Mouse (Mus musculus): ENCODE results near the gene Adh1. TPM values are rescaled to one million over a fixed set of nuclear protein-coding genes. Genes with fewer than 3 reads are reported as not detected.

The Adh1 gene
- polyA plus RNA-seq (2015; fragmentation: Nextera tagmentation; extraction: Ambion mirVana) = 14.0 and 91.8 TPM in 2 replicates

GRCm38 (mm10) chr3:138260721-138261669 lies at the start of gene Adh1:
Gene Adh1, plus strand, starts transcription at chr3:138260991.
- Histone ChIP-seq H3K36me3 (ENCODE audit: control insufficient read depth, insufficient read depth) (no peaks in the 10 kb centered on the region), H3K4me2 (ENCODE audit: low read depth, low read length) (no peak within 1 kb of the TSS)

DNA sequence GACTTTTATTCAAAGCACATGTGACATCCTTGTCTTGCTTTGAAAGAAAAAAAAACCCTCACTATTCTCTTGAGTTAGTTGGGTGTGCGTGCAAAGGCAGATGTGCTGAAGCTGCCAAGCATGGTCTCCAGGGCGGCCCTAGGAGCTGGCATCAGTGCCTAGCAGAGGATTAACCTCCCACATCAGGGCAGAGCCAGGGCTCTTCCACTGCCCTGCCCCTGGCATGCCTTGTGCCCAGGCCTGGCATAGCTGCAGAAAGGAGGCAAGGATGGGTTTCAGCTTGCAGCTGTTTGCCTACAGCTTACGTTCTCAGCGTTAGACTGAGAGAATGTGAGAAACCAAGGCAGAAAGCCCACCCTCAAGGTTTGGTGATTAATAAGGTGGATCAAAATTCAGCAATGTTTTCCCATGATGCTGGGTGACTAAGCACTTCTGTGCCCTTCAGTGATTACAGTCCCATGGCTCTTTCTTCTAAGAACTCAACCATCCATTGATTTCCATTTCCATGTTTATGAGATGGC lies 48.3 kb upstream of the Adh1 start:
- Histone ChIP-seq H3K9me3 (replicated peaks; ENCODE audit: control insufficient read depth, low read length) (no peaks in the 10 kb centered on the region), H3K27ac (ENCODE audit: low read length) (no peak overlapping the region), H3K27me3 (ENCODE audit: control insufficient read depth, insufficient read depth, low read length) (no peaks in the 10 kb centered on the region), H3K36me3 (ENCODE audit: control insufficient read depth, insufficient read depth) (no peaks in the 10 kb centered on the region), H3K4me1 (ENCODE audit: control insufficient read depth, insufficient read depth, low read length) (no peaks in the 10 kb centered on the region), H3K4me2 (ENCODE audit: low read depth, low read length) (no peak overlapping the region), H3K9ac (ENCODE audit: low read length) (no peak overlapping the region), H3K4me3 (ENCODE audit: low read length) (no peak overlapping the region)
- ATAC-seq (replicated peaks; ENCODE audit: extremely low read depth, insufficient read depth, low FRiP score) = no peak
- WGBS = 93% methylated on average over 4 of the region's 4 CpGs

More at GRCm38 (mm10) chr3:138260721-138261669, at the start of gene Adh1:
- Histone ChIP-seq H3K9me3 (replicated peaks; ENCODE audit: control insufficient read depth, low read length) (no peaks in the 10 kb centered on the region), H3K27ac (ENCODE audit: low read length) (no peak within 1 kb of the TSS), H3K27me3 (ENCODE audit: control insufficient read depth, insufficient read depth, low read length) (no peaks in the 10 kb centered on the region), H3K4me3 (ENCODE audit: low read length) (no peak within 1 kb of the TSS), H3K9ac (ENCODE audit: low read length) (no peak within 1 kb of the TSS), H3K4me1 (ENCODE audit: control insufficient read depth, insufficient read depth, low read length) (no peaks in the 10 kb centered on the region)
- 71% methylated on average over 11 of the region's 11 CpGs for WGBS
- no peak for ATAC-seq (replicated peaks; ENCODE audit: extremely low read depth, insufficient read depth, low FRiP score)

DNA sequence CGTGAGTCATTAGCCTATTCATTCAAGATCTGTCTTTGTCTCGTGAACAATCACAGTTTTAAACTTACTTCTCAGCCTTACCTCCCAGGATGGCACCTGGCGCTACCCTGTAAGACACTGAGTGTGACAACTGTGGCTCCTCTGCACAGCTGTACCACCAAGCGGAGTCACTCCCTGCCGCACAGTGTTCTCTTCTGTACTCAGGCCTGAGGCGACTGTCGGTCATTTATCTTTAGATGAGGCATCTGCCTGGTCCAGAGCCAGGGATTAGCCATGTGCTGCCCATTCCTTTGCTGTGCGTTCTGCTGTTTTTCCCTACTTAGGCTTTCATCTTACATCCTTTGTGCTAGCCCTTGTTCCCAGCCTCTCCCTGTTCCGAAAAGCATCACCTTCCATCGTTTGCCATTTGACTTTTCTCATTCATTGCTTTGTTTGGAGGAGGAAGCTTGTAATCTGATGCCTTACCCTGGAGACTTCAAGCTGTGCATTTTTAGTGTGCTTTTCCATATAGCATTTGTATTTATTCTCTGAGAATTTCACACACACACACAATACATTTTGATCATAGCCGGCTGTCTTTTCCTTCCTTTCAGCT lies 45.3 kb upstream of the Adh1 start:
- Histone ChIP-seq H3K4me3 (ENCODE audit: low read length) (no peak overlapping the region), H3K36me3 (ENCODE audit: control insufficient read depth, insufficient read depth) (no peaks in the 10 kb centered on the region), H3K9ac (ENCODE audit: low read length) (no peak overlapping the region), H3K27ac (ENCODE audit: low read length) (no peak overlapping the region), H3K4me2 (ENCODE audit: low read depth, low read length) (no peak overlapping the region), H3K27me3 (ENCODE audit: control insufficient read depth, insufficient read depth, low read length) (no peaks in the 10 kb centered on the region), H3K9me3 (replicated peaks; ENCODE audit: control insufficient read depth, low read length) (no peaks in the 10 kb centered on the region), H3K4me1 (ENCODE audit: control insufficient read depth, insufficient read depth, low read length) (no peaks in the 10 kb centered on the region)
- no peak for ATAC-seq (replicated peaks; ENCODE audit: extremely low read depth, insufficient read depth, low FRiP score)
- WGBS = 57% methylated on average over 11 of the region's 11 CpGs

- 81% methylated on average over 8 of the region's 8 CpGs for WGBS
- Histone ChIP-seq H3K4me2 (ENCODE audit: low read depth, low read length) (no peak overlapping the region), H3K36me3 (ENCODE audit: control insufficient read depth, insufficient read depth) (no peaks in the 10 kb centered on the region), H3K9ac (ENCODE audit: low read length) (no peak overlapping the region), H3K9me3 (replicated peaks; ENCODE audit: control insufficient read depth, low read length) (no peaks in the 10 kb centered on the region), H3K4me1 (ENCODE audit: control insufficient read depth, insufficient read depth, low read length) (no peaks in the 10 kb centered on the region), H3K4me3 (ENCODE audit: low read length) (no peak overlapping the region), H3K27ac (ENCODE audit: low read length) (no peak overlapping the region), H3K27me3 (ENCODE audit: control insufficient read depth, insufficient read depth, low read length) (no peaks in the 10 kb centered on the region)
- no peak for ATAC-seq (replicated peaks; ENCODE audit: extremely low read depth, insufficient read depth, low FRiP score)
Observed at GRCm38 (mm10) chr3:138216091-138216490, 44.7 kb upstream of the Adh1 start.

- no peaks in the 10 kb centered on the region for H3K4me1 ChIP-seq (ENCODE audit: control insufficient read depth, insufficient read depth, low read length)
- H3K9me3 ChIP-seq (replicated peaks; ENCODE audit: control insufficient read depth, low read length) = no peaks in the 10 kb centered on the region
- H3K27ac ChIP-seq (ENCODE audit: low read length) = no peak within 1 kb of the TSS
- no peaks in the 10 kb centered on the region for H3K27me3 ChIP-seq (ENCODE audit: control insufficient read depth, insufficient read depth, low read length)
- H3K4me2 ChIP-seq (ENCODE audit: low read depth, low read length) = no peak within 1 kb of the TSS
- H3K4me3 ChIP-seq (ENCODE audit: low read length) = no peak within 1 kb of the TSS
- 71% methylated on average over 10 of the region's 10 CpGs for WGBS
- ATAC-seq (replicated peaks; ENCODE audit: extremely low read depth, insufficient read depth, low FRiP score) = no peak
- H3K9ac ChIP-seq (ENCODE audit: low read length) = no peak within 1 kb of the TSS
- H3K36me3 ChIP-seq (ENCODE audit: control insufficient read depth, insufficient read depth) = no peaks in the 10 kb centered on the region
Observed at GRCm38 (mm10) chr3:138217631-138218264, 43.0 kb upstream of the Adh1 start, which contains the start of gene Adh7. Gene Adh7, plus strand, starts transcription at chr3:138217760.

DNA sequence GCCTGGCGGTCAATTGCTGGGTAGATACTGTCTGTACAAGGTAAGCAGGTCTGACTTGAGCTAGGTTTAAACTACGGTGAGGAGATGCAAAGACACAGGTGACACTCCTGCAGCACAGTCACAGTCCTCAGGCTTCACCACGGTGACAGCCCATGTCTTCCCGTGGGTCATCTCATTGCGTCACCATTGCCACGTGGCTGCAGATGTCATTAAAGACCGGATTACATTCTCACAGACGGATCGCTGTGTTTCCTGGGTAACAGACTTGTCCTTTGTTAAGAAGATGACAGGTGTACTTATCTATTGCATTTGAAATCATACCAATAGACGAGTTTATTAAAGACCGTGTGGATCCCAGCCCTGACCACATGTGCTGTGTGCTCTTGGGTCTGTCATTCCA lies 39.7 kb upstream of the Adh1 start:
- H3K36me3 ChIP-seq (ENCODE audit: control insufficient read depth, insufficient read depth) = no peaks in the 10 kb centered on the region
- no peak for ATAC-seq (replicated peaks; ENCODE audit: extremely low read depth, insufficient read depth, low FRiP score)
- H3K9ac ChIP-seq (ENCODE audit: low read length) = no peak overlapping the region
- no peak overlapping the region for H3K4me2 ChIP-seq (ENCODE audit: low read depth, low read length)
- no peaks in the 10 kb centered on the region for H3K4me1 ChIP-seq (ENCODE audit: control insufficient read depth, insufficient read depth, low read length)
- WGBS = 85% methylated on average over 11 of the region's 11 CpGs
- no peak overlapping the region for H3K4me3 ChIP-seq (ENCODE audit: low read length)
- H3K27ac ChIP-seq (ENCODE audit: low read length) = no peak overlapping the region
- H3K27me3 ChIP-seq (ENCODE audit: control insufficient read depth, insufficient read depth, low read length) = no peaks in the 10 kb centered on the region
- H3K9me3 ChIP-seq (replicated peaks; ENCODE audit: control insufficient read depth, low read length) = no peaks in the 10 kb centered on the region

GRCm38 (mm10) chr3:138222511-138222910 lies 38.3 kb upstream of the Adh1 start:
- H3K36me3 ChIP-seq (ENCODE audit: control insufficient read depth, insufficient read depth) = no peaks in the 10 kb centered on the region
- ATAC-seq (replicated peaks; ENCODE audit: extremely low read depth, insufficient read depth, low FRiP score) = no peak
- H3K4me1 ChIP-seq (ENCODE audit: control insufficient read depth, insufficient read depth, low read length) = no peaks in the 10 kb centered on the region
- H3K27ac ChIP-seq (ENCODE audit: low read length) = no peak overlapping the region
- no peaks in the 10 kb centered on the region for H3K9me3 ChIP-seq (replicated peaks; ENCODE audit: control insufficient read depth, low read length)
- H3K9ac ChIP-seq (ENCODE audit: low read length) = no peak overlapping the region
- 62% methylated on average over 4 of the region's 4 CpGs for WGBS
- H3K4me3 ChIP-seq (ENCODE audit: low read length) = no peak overlapping the region
- H3K27me3 ChIP-seq (ENCODE audit: control insufficient read depth, insufficient read depth, low read length) = no peaks in the 10 kb centered on the region
- H3K4me2 ChIP-seq (ENCODE audit: low read depth, low read length) = no peak overlapping the region

DNA sequence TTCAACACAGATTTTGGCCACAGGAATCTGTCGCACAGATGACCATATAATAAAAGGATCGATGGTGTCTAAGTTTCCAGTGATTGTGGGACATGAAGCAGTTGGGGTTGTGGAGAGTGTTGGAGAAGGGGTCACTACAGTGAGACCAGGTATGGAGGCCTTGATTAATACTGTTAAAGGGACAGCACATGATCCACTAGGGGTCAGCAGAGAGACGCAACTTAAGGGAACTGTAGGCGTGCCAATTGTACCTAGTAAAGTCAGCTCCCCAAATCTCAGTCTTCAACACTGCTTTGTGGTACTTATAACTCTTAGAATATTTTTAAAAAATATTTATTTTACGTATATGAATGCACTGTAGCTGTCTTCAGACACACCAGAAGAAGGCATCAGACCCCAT lies 37.8 kb upstream of the Adh1 start:
- H3K4me3 ChIP-seq (ENCODE audit: low read length) = no peak overlapping the region
- WGBS = 37% methylated on average over 5 of the region's 5 CpGs
- no peak for ATAC-seq (replicated peaks; ENCODE audit: extremely low read depth, insufficient read depth, low FRiP score)

More for the DNA sequence above, 37.8 kb upstream of the Adh1 start:
- Histone ChIP-seq H3K9me3 (replicated peaks; ENCODE audit: control insufficient read depth, low read length) (no peaks in the 10 kb centered on the region), H3K4me2 (ENCODE audit: low read depth, low read length) (no peak overlapping the region), H3K4me1 (ENCODE audit: control insufficient read depth, insufficient read depth, low read length) (no peaks in the 10 kb centered on the region), H3K36me3 (ENCODE audit: control insufficient read depth, insufficient read depth) (no peaks in the 10 kb centered on the region), H3K27ac (ENCODE audit: low read length) (no peak overlapping the region), H3K9ac (ENCODE audit: low read length) (no peak overlapping the region), H3K27me3 (ENCODE audit: control insufficient read depth, insufficient read depth, low read length) (no peaks in the 10 kb centered on the region)
